Mouse (Mus musculus) left cerebral cortex, adult 2 months (tissue): ENCODE results near the gene Nop56. TPM values are rescaled to one million over a fixed set of nuclear protein-coding genes. Genes with fewer than 3 reads are reported as not detected.
A peak's percentile ranks its signal among the peaks of the same experiment; 100 is the strongest.

Experiments used
- DNase-seq, 2 experiments: peaks; one replicate each; pipeline ENCODE4 v3.0.0; 2021 to 2022; ENCODE audit warnings: low spot score in 2 of 2, mixed read lengths in 1 of 2; ENCODE audit errors: extremely low spot score in 1 of 2
- H3K27ac ChIP-seq: fragments of 200-600 bp; 2 replicates; pipeline ENCODE4 v1.8.1; 2022
- H3K4me3 ChIP-seq: fragments of 200-600 bp; 2 replicates; pipeline ENCODE4 v1.8.1; 2022
- CTCF ChIP-seq: fragments of 200-600 bp; IDR thresholded peaks from 2 replicates; pipeline ENCODE4 v1.8.1; 2022; ENCODE audit warnings: antibody characterized with exemption, mild to moderate bottlenecking, moderate library complexity
- intact Hi-C: fragments of 180-260 bp; cut with DNase I; formaldehyde crosslinking; loops from one replicate; pipeline ENCODE4 v1.15.1; 2025
- total RNA-seq, 2 experiments: library from RNA; stranded (reverse); gene quantifications; 2 replicates each; pipeline ENCODE4 v1.2.3; 2021

Gene Nop56
- total RNA-seq, 2 experiments from 2014 or later, result 140 to 144 TPM

DNA sequence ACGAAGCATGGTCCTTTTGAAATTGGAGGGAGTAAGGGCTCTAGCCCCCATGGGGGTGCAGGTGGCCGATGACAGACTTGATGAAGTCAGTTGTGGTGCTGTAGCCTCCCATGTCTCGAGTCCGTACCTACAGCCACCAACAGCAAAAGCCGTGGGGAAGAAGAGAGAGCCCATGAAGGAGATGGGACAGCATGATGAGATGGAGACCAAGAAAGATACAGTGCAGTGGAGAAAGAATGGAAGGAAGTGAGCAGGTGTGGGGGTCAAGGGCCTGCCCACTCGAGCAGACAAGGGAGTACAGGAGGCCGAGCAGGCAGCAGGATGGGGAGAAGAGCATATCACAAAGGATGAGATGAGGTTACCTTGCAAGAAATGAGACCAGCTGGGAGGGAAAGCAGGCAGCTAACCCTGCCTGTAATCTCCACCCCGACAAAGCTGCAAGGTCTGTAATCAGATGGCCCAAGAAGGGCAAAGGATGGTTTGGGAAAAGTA lies 5.4 kb downstream of the Nop56 start:
- Histone ChIP-seq H3K4me3 (no peak overlapping the region), H3K27ac (no peak overlapping the region)
- no peak for DNase-seq
- TF ChIP-seq CTCF, result no peak
- intact Hi-C loops, result no loop called here

DNA sequence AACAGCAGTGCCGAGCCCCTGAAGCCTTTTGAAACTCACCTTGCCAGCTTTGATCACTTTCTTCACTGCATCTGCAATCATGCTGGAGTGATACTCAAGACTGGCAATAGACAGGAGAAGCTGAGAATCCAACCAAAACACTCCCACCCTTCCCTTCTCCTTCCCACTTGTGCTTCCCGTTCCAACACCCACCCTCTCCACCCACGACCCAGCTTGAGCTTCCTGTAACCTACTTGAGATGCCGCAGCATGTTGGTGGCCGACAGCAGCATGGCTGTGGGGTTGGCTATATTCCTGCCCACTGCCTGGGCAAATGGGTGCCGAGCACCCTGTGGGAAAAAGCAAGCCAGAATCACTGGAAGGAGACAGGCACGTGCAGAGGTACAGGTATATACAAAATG lies 6.0 kb downstream of the Nop56 start:
- Histone ChIP-seq H3K27ac (no peak overlapping the region), H3K4me3 (no peak overlapping the region)
- TF ChIP-seq CTCF, result no peak
- no peak for DNase-seq
- intact Hi-C loops, result no loop called here

DNA sequence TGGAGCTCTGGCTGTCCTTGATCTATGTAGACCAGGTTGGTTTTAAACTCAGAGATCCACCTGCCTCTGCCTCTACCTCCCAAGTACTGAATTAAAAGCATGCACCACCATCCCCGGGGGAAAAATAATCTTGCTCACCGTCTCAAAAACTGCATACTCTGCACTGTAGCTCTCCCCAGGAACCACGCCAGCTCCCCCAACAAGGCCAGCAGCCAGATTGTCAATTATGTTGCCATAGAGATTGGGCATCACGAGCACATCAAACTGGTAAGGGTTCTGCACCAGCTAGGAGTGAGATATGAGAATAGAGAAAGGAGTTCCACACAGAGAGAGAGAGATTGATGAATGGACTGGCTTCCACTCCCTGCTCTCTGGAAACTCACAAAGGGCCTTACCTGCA lies 6.6 kb downstream of the Nop56 start:
- intact Hi-C loops, result no loop called here
- no peak overlapping the region for H3K4me3 ChIP-seq
- TF ChIP-seq CTCF, result no peak
- no peak for DNase-seq
- H3K27ac ChIP-seq, result no peak overlapping the region

DNA sequence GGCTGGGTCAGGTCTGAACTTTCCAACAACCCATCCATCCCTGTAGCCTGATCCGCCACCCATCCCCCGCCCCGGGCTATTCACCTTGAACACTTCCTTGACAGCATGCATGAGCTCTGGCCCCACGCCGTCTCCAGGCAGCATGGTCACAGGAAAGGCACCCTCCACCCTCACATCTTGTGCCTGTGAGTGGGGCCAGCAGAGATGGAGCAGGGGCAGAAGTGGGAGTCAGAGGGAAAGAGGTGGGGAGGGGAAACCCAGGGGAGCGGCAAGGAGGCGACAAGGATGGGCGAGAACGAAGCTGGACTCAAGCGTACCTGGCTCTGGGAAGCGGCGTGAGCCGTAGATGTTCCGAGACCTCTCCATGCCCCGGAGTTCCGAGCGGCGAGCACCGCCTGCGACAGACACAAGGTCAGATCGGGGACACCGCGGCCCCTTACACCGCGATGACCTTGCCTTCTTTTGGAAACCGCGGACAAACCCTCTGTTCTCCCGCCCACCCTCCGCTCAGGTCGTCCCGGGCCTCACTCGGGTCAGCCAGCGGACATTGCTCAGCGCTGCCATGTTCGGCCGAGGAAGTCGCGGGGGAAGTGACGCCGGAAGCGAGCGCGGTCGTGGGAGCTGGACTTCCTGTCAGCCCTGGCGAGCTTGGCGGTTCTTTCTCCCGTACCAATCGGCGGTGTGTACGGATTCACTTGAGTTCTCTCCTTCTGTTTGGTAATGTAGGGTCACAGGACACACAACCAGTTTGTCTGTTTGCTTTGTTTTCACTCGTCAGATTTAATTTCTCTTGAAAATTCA lies 9.8 kb downstream of the Nop56 start, which contains the start of gene Idh3b:
TSS of gene Idh3b (minus strand) at position 694 of the 801 bp plus-strand sequence.
- peak within 1 kb of the TSS; percentile 73 for H3K4me3 ChIP-seq
- H3K27ac ChIP-seq, result peak within 1 kb of the TSS; percentile 95
- TF ChIP-seq CTCF, result no peak
- DNase-seq, result peak; percentile 90 to 93
- intact Hi-C loops, result no loop called here

DNA sequence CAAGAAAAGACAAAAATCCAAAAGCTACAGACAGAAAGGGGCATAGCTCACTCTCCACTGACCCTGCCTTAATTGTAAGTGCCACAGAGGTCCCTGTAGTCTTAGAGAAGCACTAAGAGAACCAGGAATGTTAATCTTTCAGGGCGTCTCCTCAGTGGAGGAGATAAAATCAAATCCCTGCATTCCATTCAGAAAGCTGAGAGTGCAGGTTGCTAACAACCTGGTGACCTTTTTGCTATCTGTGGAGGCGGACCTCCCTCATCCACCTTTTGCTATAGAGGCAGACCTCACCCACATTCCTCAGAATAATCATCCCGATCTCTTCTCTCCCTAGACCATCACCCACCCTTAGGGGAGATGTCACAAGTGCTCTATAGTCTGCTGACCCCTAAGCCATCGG lies 14.9 kb downstream of the Nop56 start:
- no peak overlapping the region for H3K4me3 ChIP-seq
- intact Hi-C loops, result no loop called here
- no peak for DNase-seq
- TF ChIP-seq CTCF, result no peak
- H3K27ac ChIP-seq, result no peak overlapping the region

DNA sequence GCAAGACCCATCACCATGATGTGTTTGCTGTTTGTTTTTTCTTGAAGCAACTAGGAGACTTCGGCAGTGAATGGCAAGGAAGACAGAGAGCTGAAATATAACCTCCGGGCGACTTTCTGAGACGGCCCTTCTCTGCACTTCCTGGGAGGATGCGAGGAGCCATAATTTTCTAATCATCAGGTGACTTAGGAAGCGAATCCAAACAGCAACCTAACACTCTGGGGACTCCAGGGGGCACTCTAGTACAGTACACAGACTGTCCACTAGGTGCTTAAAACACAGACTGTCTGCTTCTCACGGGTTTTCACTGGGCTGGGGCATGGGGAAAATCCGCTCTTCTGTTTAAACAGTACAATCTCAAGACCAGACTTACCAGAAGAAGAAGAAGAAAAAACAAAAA lies 17.2 kb downstream of the Nop56 start:
- Histone ChIP-seq H3K4me3 (no peak overlapping the region), H3K27ac (no peak overlapping the region)
- intact Hi-C loops, result loop anchor here (1.0 to 2.0 kb wide), 2 partner anchors 71 to 121 kb away; no protein-coding TSS in a partner anchor
- TF ChIP-seq CTCF, result peak; percentile 99
- DNase-seq, result peak; percentile 70 to 75

DNA sequence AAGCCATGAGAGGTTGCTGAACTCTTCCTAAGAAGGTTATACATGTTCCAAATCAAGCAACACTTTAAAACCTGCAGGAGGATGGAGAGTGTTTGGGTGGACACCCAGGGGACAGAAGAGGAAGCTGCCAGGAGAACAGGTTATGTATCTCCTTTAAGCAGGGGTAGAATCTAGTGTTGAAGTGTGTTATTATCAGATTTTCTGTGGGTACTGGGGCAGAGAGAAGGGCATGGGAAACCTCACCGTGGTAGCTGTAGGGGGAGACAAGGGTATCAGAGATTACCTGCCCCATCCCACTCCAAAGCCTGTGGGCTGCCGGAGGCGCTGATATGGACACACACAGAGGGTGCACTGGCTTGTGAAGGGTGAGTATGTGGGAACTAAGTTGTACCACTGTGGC lies 18.8 kb downstream of the Nop56 start:
- Histone ChIP-seq H3K27ac (no peak overlapping the region), H3K4me3 (no peak overlapping the region)
- DNase-seq, result no peak
- no peak for TF ChIP-seq CTCF
- intact Hi-C loops, result no loop called here

DNA sequence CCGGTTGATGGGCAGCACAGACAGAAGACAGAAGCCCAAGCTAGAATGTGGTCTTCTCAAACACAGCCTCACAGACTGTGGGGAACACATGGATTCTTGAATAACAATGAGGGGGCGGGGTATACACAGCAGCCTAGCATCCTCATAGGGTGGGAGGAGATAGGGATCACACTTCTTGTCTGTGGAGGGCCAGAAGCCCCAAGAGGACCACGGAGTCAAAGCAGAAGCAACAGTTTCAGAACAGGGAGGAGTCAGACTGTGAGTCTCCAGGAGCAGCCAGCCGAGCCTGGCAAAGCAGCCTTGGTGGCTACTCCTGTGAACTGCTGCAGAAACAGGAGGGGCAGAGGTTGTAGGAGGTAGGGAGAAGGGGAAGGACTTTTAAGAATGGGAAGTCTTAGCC lies 19.3 kb downstream of the Nop56 start:
- no peak for DNase-seq
- intact Hi-C loops, result no loop called here
- Histone ChIP-seq H3K27ac (no peak overlapping the region), H3K4me3 (no peak overlapping the region)
- TF ChIP-seq CTCF, result no peak

DNA sequence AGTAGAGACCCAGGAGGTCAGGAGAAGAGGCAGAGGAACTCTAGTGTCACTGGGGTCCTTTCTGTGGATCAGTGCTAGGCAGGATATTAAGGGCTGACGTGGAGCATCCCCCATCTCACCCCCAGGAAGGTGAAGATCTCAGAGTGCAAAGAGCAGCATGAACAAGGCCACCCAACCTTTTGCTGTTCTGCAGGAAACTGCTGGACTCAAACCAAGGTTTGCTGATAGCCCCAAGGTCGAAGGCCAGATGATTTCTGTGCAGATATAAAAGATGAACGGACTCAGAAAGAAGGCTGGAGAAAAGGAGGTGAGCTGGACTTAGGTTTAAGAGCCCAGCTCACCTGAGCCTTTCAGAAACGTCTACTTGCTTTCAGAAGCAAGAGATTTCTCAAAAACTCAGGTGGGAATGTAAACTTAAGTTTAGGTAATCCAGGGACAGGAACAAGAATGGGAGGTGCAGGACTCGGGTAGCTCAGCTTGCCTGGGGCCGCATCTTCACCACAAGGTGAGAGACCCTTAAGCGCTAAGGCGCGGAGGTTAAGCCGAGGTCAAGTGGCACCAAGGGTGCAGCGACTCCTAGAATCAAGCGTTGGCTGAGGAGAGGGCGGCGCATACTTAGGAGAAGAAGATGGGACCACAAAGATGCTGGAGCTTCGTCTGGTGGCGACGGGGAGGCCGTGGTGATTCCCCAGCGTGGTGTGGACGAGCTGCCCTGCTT lies 20.1 kb downstream of the Nop56 start:
- Histone ChIP-seq H3K4me3 (peak overlapping the region; percentile 61), H3K27ac (peak overlapping the region; percentile 54; the same call in 1 of the 2 replicates)
- TF ChIP-seq CTCF, result no peak
- no peak for DNase-seq
- intact Hi-C loops, result no loop called here

DNA sequence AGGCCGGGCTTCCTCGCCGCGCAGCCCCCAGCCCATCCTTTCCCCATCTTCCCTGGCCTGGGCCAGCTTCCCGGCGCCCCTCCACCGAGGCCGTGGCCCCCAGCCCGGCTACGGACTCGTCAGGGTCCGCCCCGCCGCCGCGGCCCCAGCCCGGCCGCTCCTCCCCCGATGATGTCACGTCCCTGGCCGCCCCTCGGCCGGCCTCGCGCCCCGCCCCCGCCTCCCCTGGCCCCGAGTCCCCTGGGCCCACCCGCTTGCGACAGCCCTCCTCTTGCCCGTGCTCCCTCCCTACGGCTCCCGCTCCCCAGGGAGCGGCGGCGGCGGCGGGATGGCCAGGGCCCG lies 20.7 kb downstream of the Nop56 start, which contains the start of gene Ebf4:
TSS of gene Ebf4 (plus strand) at position 234 of the 342 bp plus-strand sequence.
- peak within 1 kb of the TSS; percentile 54; the same call in 1 of the 2 replicates for H3K27ac ChIP-seq
- peak within 1 kb of the TSS; percentile 61 for H3K4me3 ChIP-seq
- DNase-seq, result peak; percentile 32 to 46
- intact Hi-C loops, result no loop called here
- TF ChIP-seq CTCF, result no peak

DNA sequence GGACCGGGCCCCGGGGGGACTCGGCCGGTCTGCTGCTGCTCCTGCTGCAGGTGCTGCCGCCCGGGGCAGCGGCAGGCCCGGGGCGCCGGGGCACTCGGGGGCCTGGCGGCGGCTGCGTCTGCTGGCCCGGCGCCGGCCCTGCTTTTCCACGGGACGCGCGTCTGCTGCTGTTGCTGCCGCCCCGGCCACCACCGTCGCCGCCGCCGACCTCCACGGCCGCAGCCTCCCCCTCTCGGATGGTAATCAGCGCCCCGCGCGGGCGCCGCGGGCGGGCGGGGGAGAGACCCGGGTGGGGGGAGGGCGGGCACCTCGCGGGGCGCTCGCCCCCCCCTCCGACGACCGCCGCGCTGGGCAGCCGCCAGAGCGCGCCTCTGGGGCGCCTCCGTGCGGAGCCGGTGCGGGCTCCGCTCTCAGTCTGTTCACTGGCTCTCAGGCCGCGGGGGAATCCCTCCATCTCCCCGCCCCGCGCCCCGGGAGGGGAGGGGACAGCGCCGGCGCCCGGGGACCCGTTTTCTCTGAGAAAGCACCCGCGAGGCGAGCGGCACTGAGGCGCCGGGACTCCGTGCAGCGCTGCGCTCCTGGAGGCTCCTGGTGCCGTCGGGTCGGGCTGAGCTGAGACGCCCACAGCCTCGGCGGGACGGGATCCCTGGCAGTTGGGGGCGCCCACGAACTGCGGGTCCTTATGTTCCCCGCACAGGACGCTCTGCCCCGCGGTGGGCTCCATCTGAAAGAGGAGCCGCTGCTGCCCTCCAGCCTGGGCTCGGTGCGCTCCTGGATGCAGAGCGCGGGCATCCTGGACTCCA lies 21.3 kb downstream of the Nop56 start:
- TF ChIP-seq CTCF, result peak; percentile 14
- intact Hi-C loops, result no loop called here
- Histone ChIP-seq H3K4me3 (peak overlapping the region; percentile 61), H3K27ac (no peak overlapping the region)
- DNase-seq, result peak; percentile 47 to 53
